Mouse (Mus musculus): Measurements from ENCODE around the gene Gja10. TPM values are rescaled to one million over a fixed set of nuclear protein-coding genes. Genes with fewer than 3 reads are reported as not detected.

Gja10 gene
- not detected in 2 replicates for polyA plus RNA-seq (2014; fragmentation: Nextera tagmentation; extraction: Ambion mirVana)

- no peaks in the 10 kb centered on the region for H3K9me3 ChIP-seq (replicated peaks; ENCODE audit: control insufficient read depth, low read length)
- no peaks in the 10 kb centered on the region for H3K36me3 ChIP-seq (replicated peaks; ENCODE audit: control insufficient read depth, insufficient read depth, low read depth, low read length)
- no peak within 1 kb of the TSS for H3K4me2 ChIP-seq (ENCODE audit: low read depth, low read length)
- no peak within 1 kb of the TSS for H3K27ac ChIP-seq (replicated peaks; ENCODE audit: low read depth, low read length)
- no peak for DNase-seq (ENCODE audit: low spot score)
- no peak for ATAC-seq (replicated peaks; ENCODE audit: insufficient number of reproducible peaks, low FRiP score, low TSS enrichment, low read depth)
- WGBS = 72% methylated on average over 3 of the region's 3 CpGs
- H3K4me3 ChIP-seq (ENCODE audit: low read depth, low read length) = no peak within 1 kb of the TSS
- H3K27me3 ChIP-seq (ENCODE audit: control insufficient read depth, insufficient read depth, low read length) = no peaks in the 10 kb centered on the region
- no peaks in the 10 kb centered on the region for H3K4me1 ChIP-seq (ENCODE audit: control insufficient read depth, insufficient read depth, low read length)
- no peak within 1 kb of the TSS for H3K9ac ChIP-seq (replicated peaks; ENCODE audit: low read length)
Observed at GRCm38 (mm10) chr4:32602660-32603059, at the start of gene Gja10. Gene Gja10, minus strand, starts transcription at chr4:32602760.

GRCm38 (mm10) chr4:32651669-32652068 is 49.1 kb upstream of the Gja10 start:
- Histone ChIP-seq H3K9ac (replicated peaks; ENCODE audit: low read length) (no peak overlapping the region), H3K4me1 (ENCODE audit: control insufficient read depth, insufficient read depth, low read length) (no peaks in the 10 kb centered on the region), H3K27me3 (ENCODE audit: control insufficient read depth, insufficient read depth, low read length) (no peaks in the 10 kb centered on the region), H3K4me2 (ENCODE audit: low read depth, low read length) (no peak overlapping the region), H3K9me3 (replicated peaks; ENCODE audit: control insufficient read depth, low read length) (no peaks in the 10 kb centered on the region), H3K36me3 (replicated peaks; ENCODE audit: control insufficient read depth, insufficient read depth, low read depth, low read length) (no peaks in the 10 kb centered on the region; the same call in none of the 2 replicates), H3K4me3 (ENCODE audit: low read depth, low read length) (no peak overlapping the region), H3K27ac (replicated peaks; ENCODE audit: low read depth, low read length) (no peak overlapping the region)
- WGBS = 74% methylated on average over 5 of the region's 5 CpGs
- DNase-seq (ENCODE audit: low spot score) = no peak
- no peak for ATAC-seq (replicated peaks; ENCODE audit: insufficient number of reproducible peaks, low FRiP score, low TSS enrichment, low read depth)

GRCm38 (mm10) chr4:32621637-32622036 is 19.1 kb upstream of the Gja10 start:
- Histone ChIP-seq H3K27me3 (ENCODE audit: control insufficient read depth, insufficient read depth, low read length) (no peaks in the 10 kb centered on the region), H3K9ac (replicated peaks; ENCODE audit: low read length) (no peak overlapping the region), H3K4me2 (ENCODE audit: low read depth, low read length) (no peak overlapping the region), H3K27ac (replicated peaks; ENCODE audit: low read depth, low read length) (no peak overlapping the region), H3K9me3 (replicated peaks; ENCODE audit: control insufficient read depth, low read length) (no peaks in the 10 kb centered on the region), H3K36me3 (replicated peaks; ENCODE audit: control insufficient read depth, insufficient read depth, low read depth, low read length) (no peaks in the 10 kb centered on the region), H3K4me1 (ENCODE audit: control insufficient read depth, insufficient read depth, low read length) (no peaks in the 10 kb centered on the region), H3K4me3 (ENCODE audit: low read depth, low read length) (no peak overlapping the region)
- no peak for ATAC-seq (replicated peaks; ENCODE audit: insufficient number of reproducible peaks, low FRiP score, low TSS enrichment, low read depth)
- no peak for DNase-seq (ENCODE audit: low spot score)

GRCm38 (mm10) chr4:32615034-32615881 is 12.7 kb upstream of the Gja10 start, which contains the start of gene Casp8ap2:
Gene Casp8ap2, plus strand, starts transcription at chr4:32615451.
- peak within 1 kb of the TSS; percentile 54 for H3K9ac ChIP-seq (replicated peaks; ENCODE audit: low read length)
- WGBS = under 1% methylated on average over 65 of the region's 67 CpGs
- H3K27ac ChIP-seq (replicated peaks; ENCODE audit: low read depth, low read length) = peak within 1 kb of the TSS; percentile 5
- no peaks in the 10 kb centered on the region for H3K9me3 ChIP-seq (replicated peaks; ENCODE audit: control insufficient read depth, low read length)
- no peaks in the 10 kb centered on the region for H3K36me3 ChIP-seq (replicated peaks; ENCODE audit: control insufficient read depth, insufficient read depth, low read depth, low read length)
- H3K4me3 ChIP-seq (ENCODE audit: low read depth, low read length) = peak within 1 kb of the TSS; percentile 49
- no peaks in the 10 kb centered on the region for H3K27me3 ChIP-seq (ENCODE audit: control insufficient read depth, insufficient read depth, low read length)
- DNase-seq (ENCODE audit: low spot score) (peak; percentile 100), ATAC-seq (replicated peaks; ENCODE audit: insufficient number of reproducible peaks, low FRiP score, low TSS enrichment, low read depth) (peak; percentile 100)
- H3K4me1 ChIP-seq (ENCODE audit: control insufficient read depth, insufficient read depth, low read length) = no peaks in the 10 kb centered on the region
- H3K4me2 ChIP-seq (ENCODE audit: low read depth, low read length) = peak within 1 kb of the TSS; percentile 43

- Histone ChIP-seq H3K36me3 (replicated peaks; ENCODE audit: control insufficient read depth, insufficient read depth, low read depth, low read length) (no peaks in the 10 kb centered on the region), H3K9ac (replicated peaks; ENCODE audit: low read length) (no peak overlapping the region), H3K27me3 (ENCODE audit: control insufficient read depth, insufficient read depth, low read length) (no peaks in the 10 kb centered on the region), H3K27ac (replicated peaks; ENCODE audit: low read depth, low read length) (no peak overlapping the region), H3K4me3 (ENCODE audit: low read depth, low read length) (no peak overlapping the region), H3K4me2 (ENCODE audit: low read depth, low read length) (no peak overlapping the region), H3K4me1 (ENCODE audit: control insufficient read depth, insufficient read depth, low read length) (no peaks in the 10 kb centered on the region), H3K9me3 (replicated peaks; ENCODE audit: control insufficient read depth, low read length) (no peaks in the 10 kb centered on the region)
- WGBS = 25% methylated on average over 12 of the region's 12 CpGs
- ATAC-seq (replicated peaks; ENCODE audit: insufficient number of reproducible peaks, low FRiP score, low TSS enrichment, low read depth) (no peak), DNase-seq (ENCODE audit: low spot score) (peak; percentile 84)
Observed at GRCm38 (mm10) chr4:32601135-32601534, 1.4 kb downstream of the Gja10 start.

GRCm38 (mm10) chr4:32588237-32588636 is 14.3 kb downstream of the Gja10 start:
- Histone ChIP-seq H3K9ac (replicated peaks; ENCODE audit: low read length) (no peak overlapping the region), H3K27me3 (ENCODE audit: control insufficient read depth, insufficient read depth, low read length) (no peaks in the 10 kb centered on the region), H3K9me3 (replicated peaks; ENCODE audit: control insufficient read depth, low read length) (no peaks in the 10 kb centered on the region), H3K4me3 (ENCODE audit: low read depth, low read length) (no peak overlapping the region), H3K36me3 (replicated peaks; ENCODE audit: control insufficient read depth, insufficient read depth, low read depth, low read length) (no peaks in the 10 kb centered on the region), H3K4me2 (ENCODE audit: low read depth, low read length) (no peak overlapping the region), H3K27ac (replicated peaks; ENCODE audit: low read depth, low read length) (no peak overlapping the region), H3K4me1 (ENCODE audit: control insufficient read depth, insufficient read depth, low read length) (no peaks in the 10 kb centered on the region)
- whole genome bisulfite sequencing = 84% methylated on average over 6 of the region's 6 CpGs
- ATAC-seq (replicated peaks; ENCODE audit: insufficient number of reproducible peaks, low FRiP score, low TSS enrichment, low read depth) (no peak), DNase-seq (ENCODE audit: low spot score) (no peak)

- H3K27me3 ChIP-seq (ENCODE audit: control insufficient read depth, insufficient read depth, low read length) = no peaks in the 10 kb centered on the region
- H3K4me1 ChIP-seq (ENCODE audit: control insufficient read depth, insufficient read depth, low read length) = no peaks in the 10 kb centered on the region
- no peaks in the 10 kb centered on the region for H3K36me3 ChIP-seq (replicated peaks; ENCODE audit: control insufficient read depth, insufficient read depth, low read depth, low read length)
- DNase-seq (ENCODE audit: low spot score) (no peak), ATAC-seq (replicated peaks; ENCODE audit: insufficient number of reproducible peaks, low FRiP score, low TSS enrichment, low read depth) (no peak)
- WGBS = 89% methylated on average over 5 of the region's 5 CpGs
- H3K4me2 ChIP-seq (ENCODE audit: low read depth, low read length) = no peak overlapping the region
- H3K27ac ChIP-seq (replicated peaks; ENCODE audit: low read depth, low read length) = no peak overlapping the region
- no peak overlapping the region for H3K9ac ChIP-seq (replicated peaks; ENCODE audit: low read length)
- H3K4me3 ChIP-seq (ENCODE audit: low read depth, low read length) = no peak overlapping the region
- H3K9me3 ChIP-seq (replicated peaks; ENCODE audit: control insufficient read depth, low read length) = no peaks in the 10 kb centered on the region
Observed at GRCm38 (mm10) chr4:32587543-32587942, 15.0 kb downstream of the Gja10 start.

GRCm38 (mm10) chr4:32586596-32586995 is 16.0 kb downstream of the Gja10 start:
- no peaks in the 10 kb centered on the region for H3K4me1 ChIP-seq (ENCODE audit: control insufficient read depth, insufficient read depth, low read length)
- H3K27ac ChIP-seq (replicated peaks; ENCODE audit: low read depth, low read length) = no peak overlapping the region
- DNase-seq (ENCODE audit: low spot score) = peak; percentile 75
- no peaks in the 10 kb centered on the region for H3K9me3 ChIP-seq (replicated peaks; ENCODE audit: control insufficient read depth, low read length)
- H3K27me3 ChIP-seq (ENCODE audit: control insufficient read depth, insufficient read depth, low read length) = no peaks in the 10 kb centered on the region
- no peak for ATAC-seq (replicated peaks; ENCODE audit: insufficient number of reproducible peaks, low FRiP score, low TSS enrichment, low read depth)
- no peak overlapping the region for H3K9ac ChIP-seq (replicated peaks; ENCODE audit: low read length)
- 11% methylated on average over 9 of the region's 9 CpGs for WGBS
- H3K36me3 ChIP-seq (replicated peaks; ENCODE audit: control insufficient read depth, insufficient read depth, low read depth, low read length) = no peaks in the 10 kb centered on the region
- H3K4me3 ChIP-seq (ENCODE audit: low read depth, low read length) = no peak overlapping the region
- no peak overlapping the region for H3K4me2 ChIP-seq (ENCODE audit: low read depth, low read length)

Measured in embryonic facial prominence, embryonic 11.5 days (tissue).